Mouse (Mus musculus) thymus, adult 18-20 months (tissue): Measurements from ENCODE around the gene Vmn1r56.
"Not testable (repeated sequence)": the region's sequence is repeated elsewhere in the genome, so short reads cannot be mapped to it uniquely, and the experiment has no call there.

Source experiments
- DNase-seq, 2 experiments: peaks; one replicate each; pipeline ENCODE4 v3.0.0; 2022; ENCODE audit warnings: mixed read lengths in 2 of 2

Gene Vmn1r56

DNA sequence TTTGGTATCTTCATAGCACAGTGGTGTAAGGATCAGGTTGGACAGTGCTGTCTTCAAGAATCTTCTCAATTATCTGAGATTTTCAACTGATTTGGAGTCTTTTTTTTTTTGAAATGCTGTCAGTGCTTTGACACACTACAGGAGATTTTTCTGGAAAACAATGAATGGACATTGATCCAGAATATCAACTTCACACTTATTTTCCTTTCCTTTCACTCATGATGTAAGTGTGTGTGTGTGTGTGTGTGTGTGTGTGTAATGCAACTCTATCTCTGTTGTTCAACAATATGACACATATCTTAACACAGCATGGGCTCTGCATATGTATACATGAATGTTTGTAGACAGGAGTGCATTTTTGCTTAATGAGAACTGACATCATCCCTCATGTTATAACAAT, at the start of gene Vmn1r56:
Vmn1r56 (minus strand) TSS at position 101 of the 400 bp plus-strand sequence.
- DNase-seq, result not testable (repeated sequence)

DNA sequence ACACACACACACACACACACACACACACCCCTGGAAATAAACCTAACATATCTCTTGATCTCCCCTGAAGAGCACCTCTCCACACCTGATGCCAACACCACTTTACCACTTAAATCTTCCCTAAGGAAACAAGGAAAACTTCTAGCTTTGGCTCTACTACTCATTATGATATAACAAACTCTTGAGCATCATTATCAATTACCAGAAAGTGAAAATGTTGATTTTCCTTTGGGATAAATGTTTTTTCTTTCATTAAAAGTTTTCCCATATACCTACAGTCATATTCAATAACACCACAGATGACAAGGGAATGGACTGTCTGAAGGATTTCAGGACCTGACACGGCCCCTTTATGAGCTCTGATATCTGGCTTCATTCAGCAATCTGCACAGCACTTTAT, 21.6 kb upstream of the Vmn1r56 start, which contains the start of gene Vmn1r57:
Vmn1r57 (plus strand) TSS at position 301 of the 400 bp plus-strand sequence.
- not testable (repeated sequence) for DNase-seq

DNA sequence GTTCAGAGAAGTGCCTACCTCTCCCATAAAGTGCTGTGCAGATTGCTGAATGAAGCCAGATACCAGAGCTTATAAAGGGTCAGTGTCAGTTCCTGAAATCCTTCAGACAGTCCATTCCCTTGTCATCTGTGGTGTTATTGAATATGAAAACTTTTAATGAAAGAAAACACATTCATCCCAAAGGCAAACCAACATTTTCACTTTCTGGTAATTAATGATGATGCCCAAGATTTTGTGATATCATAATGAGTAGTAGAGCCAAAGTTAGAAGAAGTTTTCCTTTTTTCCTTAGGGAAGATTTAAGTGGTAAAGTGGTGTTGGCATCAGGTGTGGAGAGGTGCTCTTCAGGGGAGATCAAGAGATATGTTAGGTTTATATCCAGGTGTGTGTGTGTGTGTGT, 47.0 kb downstream of the Vmn1r56 start, which contains the start of gene Vmn1r55:
Vmn1r55 (minus strand) TSS at position 101 of the 400 bp plus-strand sequence.
- not testable (repeated sequence) for DNase-seq
